Mouse (Mus musculus): ENCODE measurements at regions not wholly inside any gene's neighbourhood (a gene's known extent, or its start where the extent isn't known, plus 50 kb on each side); places are given as distances from the start of the nearest gene placed in this dataset.

- no peak overlapping the region for H3K4me2 ChIP-seq (replicated peaks; ENCODE audit: low read depth, low read length)
- H3K9ac ChIP-seq (replicated peaks; ENCODE audit: low read depth), result no peak overlapping the region
- H3K9me3 ChIP-seq (ENCODE audit: low read length), result no peaks in the 10 kb centered on the region
- no peak for ATAC-seq
- H3K27ac ChIP-seq (ENCODE audit: low read length), result no peak overlapping the region
- H3K4me1 ChIP-seq (ENCODE audit: insufficient read depth, low read depth, low read length), result no peaks in the 10 kb centered on the region
- no peaks in the 10 kb centered on the region for H3K27me3 ChIP-seq (replicated peaks; ENCODE audit: insufficient read depth, low read length)
- no peak for DNase-seq (ENCODE audit: low spot score)
- TF ChIP-seq EP300 (IDR thresholded peaks at IDR 0.05) (no peak), CTCF (IDR thresholded peaks at IDR 0.05) (no peak)
- no peak overlapping the region for H3K4me3 ChIP-seq (ENCODE audit: low read depth, low read length)
- H3K36me3 ChIP-seq (ENCODE audit: insufficient read depth, low read length), result no peaks in the 10 kb centered on the region
- 42% methylated on average over 7 of the region's 7 CpGs for WGBS
Measured at GRCm38 (mm10) chr11:19102981-19103568, 84.3 kb upstream of the Meis1 start.

- ATAC-seq, result no peak
- Histone ChIP-seq H3K36me3 (ENCODE audit: insufficient read depth, low read length) (no peaks in the 10 kb centered on the region), H3K27me3 (replicated peaks; ENCODE audit: insufficient read depth, low read length) (no peaks in the 10 kb centered on the region), H3K4me1 (ENCODE audit: insufficient read depth, low read depth, low read length) (no peaks in the 10 kb centered on the region), H3K9me3 (ENCODE audit: low read length) (no peaks in the 10 kb centered on the region), H3K9ac (replicated peaks; ENCODE audit: low read depth) (no peak overlapping the region), H3K4me2 (replicated peaks; ENCODE audit: low read depth, low read length) (no peak overlapping the region), H3K27ac (ENCODE audit: low read length) (no peak overlapping the region), H3K4me3 (ENCODE audit: low read depth, low read length) (no peak overlapping the region)
- 78% methylated on average over 6 of the region's 6 CpGs for WGBS
- no peak for TF ChIP-seq EP300 (IDR thresholded peaks at IDR 0.05)
- no peak for TF ChIP-seq CTCF (IDR thresholded peaks at IDR 0.05)
- DNase-seq (ENCODE audit: low spot score), result no peak
Measured at GRCm38 (mm10) chr11:19107180-19107579, 88.4 kb upstream of the Meis1 start.

GRCm38 (mm10) chr11:19109055-19109454, 90.3 kb upstream of the Meis1 start:
- no peaks in the 10 kb centered on the region for H3K36me3 ChIP-seq (ENCODE audit: insufficient read depth, low read length)
- ATAC-seq (no peak), DNase-seq (ENCODE audit: low spot score) (no peak)
- H3K4me1 ChIP-seq (ENCODE audit: insufficient read depth, low read depth, low read length), result no peaks in the 10 kb centered on the region
- no peak overlapping the region for H3K27ac ChIP-seq (ENCODE audit: low read length)
- no peaks in the 10 kb centered on the region for H3K27me3 ChIP-seq (replicated peaks; ENCODE audit: insufficient read depth, low read length)
- no peak overlapping the region for H3K4me2 ChIP-seq (replicated peaks; ENCODE audit: low read depth, low read length)
- H3K9me3 ChIP-seq (ENCODE audit: low read length), result no peaks in the 10 kb centered on the region
- WGBS, result 79% methylated on average over 4 of the region's 4 CpGs
- TF ChIP-seq CTCF (IDR thresholded peaks at IDR 0.05) (no peak), EP300 (IDR thresholded peaks at IDR 0.05) (no peak)
- H3K9ac ChIP-seq (replicated peaks; ENCODE audit: low read depth), result no peak overlapping the region
- H3K4me3 ChIP-seq (ENCODE audit: low read depth, low read length), result no peak overlapping the region

- Histone ChIP-seq H3K27ac (ENCODE audit: low read length) (no peak overlapping the region), H3K4me3 (ENCODE audit: low read depth, low read length) (no peak overlapping the region), H3K4me1 (ENCODE audit: insufficient read depth, low read depth, low read length) (no peaks in the 10 kb centered on the region), H3K4me2 (replicated peaks; ENCODE audit: low read depth, low read length) (no peak overlapping the region), H3K9me3 (ENCODE audit: low read length) (no peaks in the 10 kb centered on the region), H3K27me3 (replicated peaks; ENCODE audit: insufficient read depth, low read length) (no peaks in the 10 kb centered on the region), H3K36me3 (ENCODE audit: insufficient read depth, low read length) (no peaks in the 10 kb centered on the region), H3K9ac (replicated peaks; ENCODE audit: low read depth) (no peak overlapping the region)
- peak; percentile 56 for ATAC-seq
- TF ChIP-seq EP300 (IDR thresholded peaks at IDR 0.05), result peak; percentile 52; the same call in 1 of the 2 replicates
- no peak for TF ChIP-seq CTCF (IDR thresholded peaks at IDR 0.05)
- DNase-seq (ENCODE audit: low spot score), result peak; percentile 69
- 17% methylated on average over 7 of the region's 7 CpGs for WGBS
Measured at GRCm38 (mm10) chr11:19111916-19112575, 93.3 kb upstream of the Meis1 start.

- no peaks in the 10 kb centered on the region for H3K36me3 ChIP-seq (ENCODE audit: insufficient read depth, low read length)
- WGBS, result 83% methylated on average over 2 of the region's 2 CpGs
- H3K9ac ChIP-seq (replicated peaks; ENCODE audit: low read depth), result no peak overlapping the region
- H3K4me2 ChIP-seq (replicated peaks; ENCODE audit: low read depth, low read length), result no peak overlapping the region
- H3K4me3 ChIP-seq (ENCODE audit: low read depth, low read length), result no peak overlapping the region
- no peaks in the 10 kb centered on the region for H3K27me3 ChIP-seq (replicated peaks; ENCODE audit: insufficient read depth, low read length)
- ATAC-seq (no peak), DNase-seq (ENCODE audit: low spot score) (no peak)
- no peaks in the 10 kb centered on the region for H3K4me1 ChIP-seq (ENCODE audit: insufficient read depth, low read depth, low read length)
- H3K9me3 ChIP-seq (ENCODE audit: low read length), result no peaks in the 10 kb centered on the region
- no peak overlapping the region for H3K27ac ChIP-seq (ENCODE audit: low read length)
- no peak for TF ChIP-seq CTCF (IDR thresholded peaks at IDR 0.05)
- no peak for TF ChIP-seq EP300 (IDR thresholded peaks at IDR 0.05)
Measured at GRCm38 (mm10) chr11:19117121-19117520, 98.3 kb upstream of the Meis1 start.

GRCm38 (mm10) chr11:19118258-19118657, 99.5 kb upstream of the Meis1 start:
- H3K4me3 ChIP-seq (ENCODE audit: low read depth, low read length), result no peak overlapping the region
- H3K9me3 ChIP-seq (ENCODE audit: low read length), result no peaks in the 10 kb centered on the region
- no peaks in the 10 kb centered on the region for H3K36me3 ChIP-seq (ENCODE audit: insufficient read depth, low read length)
- H3K27ac ChIP-seq (ENCODE audit: low read length), result no peak overlapping the region
- 85% methylated on average over 4 of the region's 4 CpGs for whole genome bisulfite sequencing
- H3K27me3 ChIP-seq (replicated peaks; ENCODE audit: insufficient read depth, low read length), result no peaks in the 10 kb centered on the region
- DNase-seq (ENCODE audit: low spot score) (no peak), ATAC-seq (no peak)
- TF ChIP-seq EP300 (IDR thresholded peaks at IDR 0.05), result no peak
- no peak overlapping the region for H3K9ac ChIP-seq (replicated peaks; ENCODE audit: low read depth)
- no peaks in the 10 kb centered on the region for H3K4me1 ChIP-seq (ENCODE audit: insufficient read depth, low read depth, low read length)
- H3K4me2 ChIP-seq (replicated peaks; ENCODE audit: low read depth, low read length), result no peak overlapping the region
